Mouse (Mus musculus): Measurements from ENCODE around the gene Rpl19.

- 0 out of 2 replicates have a peak, but pooled peaks have one; percentile 20 for TF ChIP-seq POLR2A (IDR thresholded peaks at IDR 0.05; ENCODE audit: low read depth, low read length)
- no peak; the same call in none of the 2 replicates for TF ChIP-seq EP300 (IDR thresholded peaks at IDR 0.05; ENCODE audit: low read length)
- TF ChIP-seq CHD2 (IDR thresholded peaks at IDR 0.05; ENCODE audit: low read length) = no peak
- TF ChIP-seq HCFC1 (IDR thresholded peaks at IDR 0.05; ENCODE audit: low read depth, low read length) = no peak
- no peak for TF ChIP-seq CTCF (conservative IDR thresholded peaks at IDR 0.05 in 1 of 2, IDR thresholded peaks at IDR 0.05 in 1 of 2; ENCODE audit: low read depth in 2 of 2, low read length in 2 of 2)
- TF ChIP-seq RAD21 (IDR thresholded peaks at IDR 0.05; ENCODE audit: low read depth, low read length) = no peak
- no peak; the same call in 1 of the 2 replicates for TF ChIP-seq SIN3A (IDR thresholded peaks at IDR 0.05; ENCODE audit: low read length)
- TF ChIP-seq TCF12 (IDR thresholded peaks at IDR 0.05; ENCODE audit: low read depth, low read length) = peak; percentile 56; the same call in 1 of the 2 replicates
- TF ChIP-seq POLR2AphosphoS2 (IDR thresholded peaks at IDR 0.05; ENCODE audit: low read depth, low read length) = no peak
- TF ChIP-seq ZC3H11A (IDR thresholded peaks at IDR 0.05; ENCODE audit: low read depth, low read length) = no peak
- TF ChIP-seq ZNF384 (IDR thresholded peaks at IDR 0.05; ENCODE audit: low read depth, low read length) = no peak
Observed at GRCm38 (mm10) chr11:97998074-97998793, 28.3 kb upstream of the Rpl19 start.

Measured in CH12.LX (cell line).